Mouse (Mus musculus): ENCODE data around the gene Lingo2. TPM values are rescaled to one million over a fixed set of nuclear protein-coding genes. Genes with fewer than 3 reads are reported as not detected.
A peak's percentile ranks its signal among the peaks of the same experiment; 100 is the strongest.
"Not testable (repeated sequence)": the region's sequence is repeated elsewhere in the genome, so short reads cannot be mapped to it uniquely, and the experiment has no call there.

The Lingo2 gene
- polyA plus RNA-seq, 1 experiment from 2014 or later = 71.8 TPM

DNA sequence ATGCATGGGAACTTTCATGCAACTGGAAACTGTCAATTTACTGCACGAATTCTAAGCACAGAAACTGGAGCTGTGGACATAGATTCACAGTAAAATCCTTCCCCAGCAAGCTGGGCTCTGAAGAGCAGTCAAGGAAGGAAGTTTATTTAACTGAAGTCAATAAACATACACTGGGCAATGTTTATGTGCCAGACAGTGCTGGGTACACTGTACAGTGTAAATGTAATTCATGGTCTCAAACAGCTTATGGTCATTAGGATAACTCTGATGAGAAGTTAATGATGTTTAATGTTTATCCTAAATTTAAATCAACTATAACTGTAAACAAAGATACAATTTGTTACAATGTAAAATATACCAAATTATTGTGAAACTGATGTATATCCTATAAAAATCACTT is 1226.8 kb downstream of the Lingo2 start:
- Histone ChIP-seq H3K27me3 (ENCODE audit: control insufficient read depth, insufficient read depth, low read depth, low read length) (no peaks in the 10 kb centered on the region), H3K4me2 (ENCODE audit: low read length) (no peak overlapping the region), H3K4me1 (ENCODE audit: control insufficient read depth, insufficient read depth, low read length) (peaks cover 3% of the 10 kb centered on the region; the same call in 1 of the 2 replicates), H3K27ac (ENCODE audit: low read length) (no peak overlapping the region), H3K36me3 (ENCODE audit: control insufficient read depth, insufficient read depth, low read length) (no peaks in the 10 kb centered on the region), H3K9ac (ENCODE audit: low read depth, low read length) (no peak overlapping the region), H3K9me3 (replicated peaks; ENCODE audit: control insufficient read depth, low read length, poor library complexity, severe bottlenecking) (no peaks in the 10 kb centered on the region; the same call in 1 of the 2 replicates), H3K4me3 (ENCODE audit: low read depth, low read length) (no peak overlapping the region)
- no peak for ATAC-seq
- 76% methylated on average over 1 of the region's 1 CpGs for WGBS

DNA sequence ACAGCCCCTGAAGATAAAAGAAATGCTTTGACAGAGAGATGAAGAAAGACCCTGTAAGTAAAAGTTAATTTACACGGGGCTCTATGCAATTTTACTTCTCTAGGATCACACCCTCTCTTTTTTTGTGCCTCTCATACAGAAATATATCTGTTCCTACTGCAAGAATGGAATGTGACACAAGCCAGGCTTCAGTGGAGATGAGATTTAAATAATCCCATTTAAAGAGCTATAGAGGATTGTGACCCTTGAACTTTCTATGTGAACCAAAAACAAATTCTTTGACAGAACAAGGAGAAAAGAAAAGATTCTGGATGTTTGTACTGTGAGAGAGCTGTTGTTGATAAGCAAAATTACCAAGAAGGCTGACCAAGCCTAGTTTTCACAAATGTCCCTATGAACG is 1247.4 kb downstream of the Lingo2 start:
- H3K27ac ChIP-seq (ENCODE audit: low read length) = no peak overlapping the region
- no peak overlapping the region for H3K4me2 ChIP-seq (ENCODE audit: low read length)
- no peak overlapping the region for H3K9ac ChIP-seq (ENCODE audit: low read depth, low read length)
- no peaks in the 10 kb centered on the region for H3K9me3 ChIP-seq (replicated peaks; ENCODE audit: control insufficient read depth, low read length, poor library complexity, severe bottlenecking)
- H3K27me3 ChIP-seq (ENCODE audit: control insufficient read depth, insufficient read depth, low read depth, low read length) = no peaks in the 10 kb centered on the region
- ATAC-seq = no peak
- H3K4me3 ChIP-seq (ENCODE audit: low read depth, low read length) = no peak overlapping the region
- H3K36me3 ChIP-seq (ENCODE audit: control insufficient read depth, insufficient read depth, low read length) = peaks cover 7% of the 10 kb centered on the region; the same call in 1 of the 2 replicates
- WGBS = 10% methylated on average over 2 of the region's 2 CpGs
- no peaks in the 10 kb centered on the region for H3K4me1 ChIP-seq (ENCODE audit: control insufficient read depth, insufficient read depth, low read length)

DNA sequence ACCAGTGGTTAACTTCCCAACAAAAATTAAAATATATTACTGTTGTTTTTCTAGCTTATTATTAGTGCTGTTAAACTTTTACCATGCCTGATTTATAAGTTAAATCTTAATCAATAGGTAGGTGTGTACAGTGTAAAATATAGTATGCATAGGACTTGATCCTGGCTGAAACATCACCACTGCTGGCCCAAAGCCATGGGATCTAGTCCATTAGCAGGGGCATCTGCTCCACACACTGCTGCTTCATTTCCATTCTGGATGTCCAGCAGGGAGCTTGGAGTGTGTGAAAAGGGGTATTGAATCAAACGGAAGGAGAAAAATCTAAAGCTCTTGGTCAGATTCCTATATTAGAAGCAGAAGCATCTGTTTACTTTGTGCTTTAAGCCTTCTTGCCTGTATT is 1248.9 kb downstream of the Lingo2 start:
- no peak overlapping the region for H3K4me3 ChIP-seq (ENCODE audit: low read depth, low read length)
- H3K9ac ChIP-seq (ENCODE audit: low read depth, low read length) = no peak overlapping the region
- H3K36me3 ChIP-seq (ENCODE audit: control insufficient read depth, insufficient read depth, low read length) = no peaks in the 10 kb centered on the region
- H3K4me1 ChIP-seq (ENCODE audit: control insufficient read depth, insufficient read depth, low read length) = no peaks in the 10 kb centered on the region
- no peak overlapping the region for H3K27ac ChIP-seq (ENCODE audit: low read length)
- no peak overlapping the region for H3K4me2 ChIP-seq (ENCODE audit: low read length)
- no peaks in the 10 kb centered on the region for H3K9me3 ChIP-seq (replicated peaks; ENCODE audit: control insufficient read depth, low read length, poor library complexity, severe bottlenecking)
- no peak for ATAC-seq
- WGBS = 43% methylated on average over 1 of the region's 1 CpGs
- no peaks in the 10 kb centered on the region for H3K27me3 ChIP-seq (ENCODE audit: control insufficient read depth, insufficient read depth, low read depth, low read length)

DNA sequence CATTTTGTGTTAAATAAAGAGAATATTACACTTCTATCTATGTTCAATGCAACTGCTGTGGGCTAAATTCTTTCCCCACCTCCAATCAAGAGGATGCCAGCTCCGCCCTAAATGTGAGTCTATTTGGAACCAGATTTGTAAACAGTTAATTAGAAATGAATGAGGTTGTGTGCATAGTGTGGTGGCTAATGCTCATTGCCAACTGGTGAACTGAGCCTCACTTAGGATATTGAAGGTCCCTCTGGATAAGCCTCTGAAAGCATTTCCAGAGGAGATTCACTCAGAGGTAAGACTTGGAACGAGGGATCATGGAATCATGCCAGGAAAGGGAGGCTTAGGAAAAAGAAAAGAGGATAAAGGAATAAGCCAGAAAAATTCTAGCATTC is 1256.4 kb downstream of the Lingo2 start:
- Histone ChIP-seq H3K4me2 (ENCODE audit: low read length) (no peak overlapping the region), H3K27ac (ENCODE audit: low read length) (no peak overlapping the region), H3K4me1 (ENCODE audit: control insufficient read depth, insufficient read depth, low read length) (no peaks in the 10 kb centered on the region), H3K9ac (ENCODE audit: low read depth, low read length) (no peak overlapping the region), H3K9me3 (replicated peaks; ENCODE audit: control insufficient read depth, low read length, poor library complexity, severe bottlenecking) (no peaks in the 10 kb centered on the region), H3K4me3 (ENCODE audit: low read depth, low read length) (no peak overlapping the region), H3K27me3 (ENCODE audit: control insufficient read depth, insufficient read depth, low read depth, low read length) (no peaks in the 10 kb centered on the region), H3K36me3 (ENCODE audit: control insufficient read depth, insufficient read depth, low read length) (no peaks in the 10 kb centered on the region)
- no peak for ATAC-seq
- WGBS = 67% methylated on average over 2 of the region's 2 CpGs

DNA sequence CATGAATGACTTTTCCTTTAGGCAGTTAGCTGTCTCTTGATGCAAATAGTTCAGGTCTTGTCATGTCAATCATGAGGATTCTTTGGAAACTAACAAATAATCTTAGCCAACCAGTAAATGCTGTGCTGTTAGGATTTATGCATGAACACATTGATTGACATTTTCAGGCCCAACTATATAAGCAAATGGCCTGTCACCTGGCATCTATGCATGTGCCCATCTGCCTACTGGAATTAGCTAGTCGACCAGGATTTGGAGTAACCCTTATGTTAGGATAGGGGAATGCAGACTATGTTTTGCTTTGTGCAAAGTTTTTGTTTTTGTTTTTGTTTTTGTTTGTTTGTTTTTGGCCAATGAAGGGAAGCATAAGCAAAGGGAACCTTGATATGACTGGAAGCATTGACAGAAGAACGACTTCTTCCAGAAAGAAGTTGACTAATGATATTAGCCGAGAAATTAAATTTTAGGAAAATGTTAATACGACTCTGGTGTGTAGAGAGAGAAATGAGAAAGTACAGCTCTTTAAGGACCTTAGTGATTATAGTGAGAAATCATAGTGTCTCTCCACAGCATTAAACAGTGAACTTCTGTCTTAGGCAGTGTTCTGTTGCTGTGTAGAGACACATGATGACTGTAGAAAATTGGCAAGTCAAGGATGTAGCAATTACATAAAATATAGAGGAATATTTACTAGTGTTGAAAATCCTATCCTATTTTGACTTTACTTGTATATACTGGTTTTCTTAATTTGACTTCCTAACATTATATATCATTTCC is 1257.0 kb downstream of the Lingo2 start:
- H3K4me1 ChIP-seq (ENCODE audit: control insufficient read depth, insufficient read depth, low read length) = no peaks in the 10 kb centered on the region
- no peak overlapping the region for H3K4me3 ChIP-seq (ENCODE audit: low read depth, low read length)
- H3K36me3 ChIP-seq (ENCODE audit: control insufficient read depth, insufficient read depth, low read length) = no peaks in the 10 kb centered on the region
- H3K4me2 ChIP-seq (ENCODE audit: low read length) = no peak overlapping the region
- no peaks in the 10 kb centered on the region for H3K9me3 ChIP-seq (replicated peaks; ENCODE audit: control insufficient read depth, low read length, poor library complexity, severe bottlenecking)
- H3K9ac ChIP-seq (ENCODE audit: low read depth, low read length) = no peak overlapping the region
- H3K27me3 ChIP-seq (ENCODE audit: control insufficient read depth, insufficient read depth, low read depth, low read length) = no peaks in the 10 kb centered on the region
- no peak overlapping the region for H3K27ac ChIP-seq (ENCODE audit: low read length)
- no peak for ATAC-seq
- WGBS = 94% methylated on average over 4 of the region's 4 CpGs

DNA sequence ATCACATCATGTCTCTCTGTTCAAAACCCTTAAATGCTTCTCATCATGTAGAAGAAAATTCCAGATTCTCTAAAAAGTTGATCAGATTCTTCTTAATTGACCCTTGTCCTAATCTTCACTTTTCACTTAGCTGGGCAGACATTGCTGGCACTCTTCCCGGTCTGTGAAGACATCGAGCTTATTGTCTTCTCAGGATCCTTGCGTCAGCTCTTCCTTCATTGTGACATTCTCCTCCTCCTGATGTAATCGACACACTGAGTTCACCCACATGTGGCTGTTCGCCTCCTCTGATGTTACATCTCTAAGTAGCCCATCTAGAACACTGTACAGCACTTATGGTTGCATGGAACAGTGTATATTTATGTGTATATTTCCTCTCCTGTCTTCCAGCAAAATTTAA is 1261.0 kb downstream of the Lingo2 start:
- no peaks in the 10 kb centered on the region for H3K9me3 ChIP-seq (replicated peaks; ENCODE audit: control insufficient read depth, low read length, poor library complexity, severe bottlenecking)
- no peak overlapping the region for H3K4me3 ChIP-seq (ENCODE audit: low read depth, low read length)
- no peak overlapping the region for H3K9ac ChIP-seq (ENCODE audit: low read depth, low read length)
- H3K36me3 ChIP-seq (ENCODE audit: control insufficient read depth, insufficient read depth, low read length) = no peaks in the 10 kb centered on the region
- ATAC-seq = no peak
- no peak overlapping the region for H3K27ac ChIP-seq (ENCODE audit: low read length)
- WGBS = 74% methylated on average over 5 of the region's 5 CpGs
- H3K4me1 ChIP-seq (ENCODE audit: control insufficient read depth, insufficient read depth, low read length) = no peaks in the 10 kb centered on the region
- H3K27me3 ChIP-seq (ENCODE audit: control insufficient read depth, insufficient read depth, low read depth, low read length) = no peaks in the 10 kb centered on the region
- no peak overlapping the region for H3K4me2 ChIP-seq (ENCODE audit: low read length)

DNA sequence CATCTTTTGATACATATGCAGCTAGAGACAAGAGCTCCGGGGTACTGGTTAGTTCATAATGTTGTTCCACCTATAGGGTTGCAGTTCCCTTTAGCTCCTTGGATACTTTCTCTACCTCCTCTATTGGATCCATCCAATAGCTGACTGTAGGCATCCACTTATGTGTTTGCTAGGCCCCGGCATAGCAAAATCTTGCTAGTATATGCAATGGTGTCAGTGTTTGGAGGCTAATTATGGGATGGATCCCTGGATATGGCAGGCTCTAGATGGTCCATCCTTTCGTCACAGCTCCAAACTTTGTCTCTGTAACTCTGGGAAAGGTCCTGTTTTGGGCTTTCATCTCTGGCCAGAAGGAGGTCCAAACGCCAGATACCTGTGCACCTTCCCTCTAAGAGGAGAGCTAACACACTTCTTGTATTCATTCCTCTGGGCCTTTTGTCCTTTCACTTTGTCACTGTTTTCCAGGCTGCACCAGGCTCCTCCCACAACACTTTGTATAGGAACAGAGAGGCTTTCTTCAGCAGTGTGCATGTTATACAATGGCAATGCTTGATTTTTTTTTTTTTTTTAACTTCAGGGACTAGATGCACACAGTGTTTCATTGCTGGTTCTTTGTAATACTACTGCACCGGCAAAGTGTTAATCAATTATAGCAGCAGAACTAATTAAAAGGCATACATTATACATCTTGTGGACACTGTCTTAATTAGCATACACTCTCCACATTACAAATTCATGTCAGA is 1262.9 kb downstream of the Lingo2 start:
- WGBS = 53% methylated on average over 4 of the region's 5 CpGs
- not testable (repeated sequence) for H3K4me1 ChIP-seq (ENCODE audit: control insufficient read depth, insufficient read depth, low read length); H3K4me3 ChIP-seq (ENCODE audit: low read depth, low read length); H3K27ac ChIP-seq (ENCODE audit: low read length); H3K36me3 ChIP-seq (ENCODE audit: control insufficient read depth, insufficient read depth, low read length); H3K9ac ChIP-seq (ENCODE audit: low read depth, low read length); H3K9me3 ChIP-seq (replicated peaks; ENCODE audit: control insufficient read depth, low read length, poor library complexity, severe bottlenecking); H3K4me2 ChIP-seq (ENCODE audit: low read length); H3K27me3 ChIP-seq (ENCODE audit: control insufficient read depth, insufficient read depth, low read depth, low read length)
- peak; percentile 72; the same call in 1 of the 2 replicates for ATAC-seq

MicroRNA genes within 50 kb of the gene (microRNA counts, 519-probe panel; counts per million panel counts)
- microRNA mmu-miR-873 (2,064 counts per million, percentile 53 among the panel's probes with 10 or more counts), microRNA mmu-miR-876-3p (2,113 counts per million, percentile 57 among the panel's probes with 10 or more counts), microRNA mmu-miR-876-5p (1,482 counts per million, percentile 28 among the panel's probes with 10 or more counts)

Small RNAs within 50 kb of the gene (microRNA-seq; reads per million reads assigned to microRNA genes)
- gene Mir873a (not detected), gene Mir873b (not detected), gene Mir876 (not detected)
